Mouse (Mus musculus): Measurements from ENCODE around the gene Fgfr2. TPM values are rescaled to one million over a fixed set of nuclear protein-coding genes. Genes with fewer than 3 reads are reported as not detected.

Gene Fgfr2
- total RNA-seq, 2 experiments from 2014 or later, result 56.7 to 61.5 TPM

- no peak for DNase-seq (ENCODE audit: low spot score in 2 of 2)
Observed at GRCm38 (mm10) chr7:130984294-130984693, 2138.9 kb downstream of the Fgfr2 start.

GRCm38 (mm10) chr7:130982881-130983280 lies 2140.3 kb downstream of the Fgfr2 start:
- no peak for DNase-seq (ENCODE audit: low spot score in 2 of 2)

GRCm38 (mm10) chr7:130982371-130982770 lies 2140.8 kb downstream of the Fgfr2 start:
- no peak for DNase-seq (ENCODE audit: low spot score in 2 of 2)

- DNase-seq (ENCODE audit: low spot score in 2 of 2), result no peak
Observed at GRCm38 (mm10) chr7:130980130-130980529, 2143.0 kb downstream of the Fgfr2 start.

GRCm38 (mm10) chr7:130978545-130978944 lies 2144.6 kb downstream of the Fgfr2 start:
- DNase-seq (ENCODE audit: low spot score in 2 of 2), result no peak

GRCm38 (mm10) chr7:130977794-130978521 lies 2145.2 kb downstream of the Fgfr2 start:
- peak in 1 of 2 experiments; percentile 80 for DNase-seq (ENCODE audit: low spot score in 2 of 2)

- DNase-seq (ENCODE audit: low spot score in 2 of 2), result no peak
Observed at GRCm38 (mm10) chr7:130976305-130976935, 2146.7 kb downstream of the Fgfr2 start.

- no peak for DNase-seq (ENCODE audit: low spot score in 2 of 2)
Observed at GRCm38 (mm10) chr7:130972767-130973166, 2150.4 kb downstream of the Fgfr2 start.

- DNase-seq (ENCODE audit: low spot score in 2 of 2), result no peak
Observed at GRCm38 (mm10) chr7:130969507-130969906, 2153.6 kb downstream of the Fgfr2 start.

- peak in 1 of 2 experiments; percentile 42 for DNase-seq (ENCODE audit: low spot score in 2 of 2)
Observed at GRCm38 (mm10) chr7:130969076-130969475, 2154.1 kb downstream of the Fgfr2 start.

- DNase-seq (ENCODE audit: low spot score in 2 of 2), result no peak
Observed at GRCm38 (mm10) chr7:130968537-130968936, 2154.6 kb downstream of the Fgfr2 start.

GRCm38 (mm10) chr7:130967901-130968300 lies 2155.2 kb downstream of the Fgfr2 start:
- DNase-seq (ENCODE audit: low spot score in 2 of 2), result no peak

GRCm38 (mm10) chr7:130966876-130967275 lies 2156.3 kb downstream of the Fgfr2 start:
- no peak for DNase-seq (ENCODE audit: low spot score in 2 of 2)

- DNase-seq (ENCODE audit: low spot score in 2 of 2), result no peak
Observed at GRCm38 (mm10) chr7:130966451-130966850, 2156.7 kb downstream of the Fgfr2 start.

- peak; percentile 54 to 68 for DNase-seq (ENCODE audit: low spot score in 2 of 2)
Observed at GRCm38 (mm10) chr7:130965909-130966365, 2157.2 kb downstream of the Fgfr2 start.

GRCm38 (mm10) chr7:130965396-130965795 lies 2157.8 kb downstream of the Fgfr2 start:
- no peak for DNase-seq (ENCODE audit: low spot score in 2 of 2)

GRCm38 (mm10) chr7:130964686-130965085 lies 2158.5 kb downstream of the Fgfr2 start:
- DNase-seq (ENCODE audit: low spot score in 2 of 2), result peak in 1 of 2 experiments; percentile 22

- DNase-seq (ENCODE audit: low spot score in 2 of 2), result no peak
Observed at GRCm38 (mm10) chr7:130961429-130961828, 2161.7 kb downstream of the Fgfr2 start.

- DNase-seq (ENCODE audit: low spot score in 2 of 2), result peak in 1 of 2 experiments; percentile 70
Observed at GRCm38 (mm10) chr7:130959868-130960267, 2163.3 kb downstream of the Fgfr2 start.

- DNase-seq (ENCODE audit: low spot score in 2 of 2), result no peak
Observed at GRCm38 (mm10) chr7:130958551-130958950, 2164.6 kb downstream of the Fgfr2 start.

GRCm38 (mm10) chr7:130954177-130954601 lies 2169.0 kb downstream of the Fgfr2 start:
- peak; percentile 57 to 82 for DNase-seq (ENCODE audit: low spot score in 2 of 2)

GRCm38 (mm10) chr7:130953376-130953775 lies 2169.8 kb downstream of the Fgfr2 start:
- DNase-seq (ENCODE audit: low spot score in 2 of 2), result peak in 1 of 2 experiments; percentile 72

All from layer of hippocampus, adult 18-20 months (tissue).